Mouse (Mus musculus): ENCODE measurements around the gene Magi1.
A peak's percentile ranks its signal among the peaks of the same experiment; 100 is the strongest.

DNA sequence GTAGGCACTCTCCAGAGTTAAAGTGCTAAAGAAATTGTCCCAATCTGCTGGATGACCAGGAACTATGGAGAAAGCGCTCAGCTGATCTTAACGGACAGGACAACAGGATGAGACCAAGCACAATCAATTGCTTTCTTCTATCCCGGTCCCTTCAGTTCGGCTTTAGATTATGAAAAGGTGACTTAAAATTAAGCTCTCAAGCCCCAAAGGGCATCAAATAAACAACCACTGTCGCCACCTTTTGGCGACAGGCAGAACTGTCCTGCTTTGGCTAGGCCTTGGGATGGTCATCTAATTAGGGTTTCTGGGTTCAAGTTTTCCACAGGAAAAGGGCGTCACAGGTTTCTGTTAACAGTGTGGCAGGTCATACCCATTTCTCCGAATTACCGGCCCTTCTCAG, 298.6 kb downstream of the Magi1 start:
- TF ChIP-seq POLR2A (IDR thresholded peaks at IDR 0.05; ENCODE audit: borderline replicate concordance, insufficient read depth, low read length) (no peak), CTCF (IDR thresholded peaks at IDR 0.05; ENCODE audit: borderline replicate concordance, insufficient read depth, low read depth, low read length) (peak; percentile 83)

Data from cerebellum, adult 2 months (tissue).